In the genomic region with DNA sequence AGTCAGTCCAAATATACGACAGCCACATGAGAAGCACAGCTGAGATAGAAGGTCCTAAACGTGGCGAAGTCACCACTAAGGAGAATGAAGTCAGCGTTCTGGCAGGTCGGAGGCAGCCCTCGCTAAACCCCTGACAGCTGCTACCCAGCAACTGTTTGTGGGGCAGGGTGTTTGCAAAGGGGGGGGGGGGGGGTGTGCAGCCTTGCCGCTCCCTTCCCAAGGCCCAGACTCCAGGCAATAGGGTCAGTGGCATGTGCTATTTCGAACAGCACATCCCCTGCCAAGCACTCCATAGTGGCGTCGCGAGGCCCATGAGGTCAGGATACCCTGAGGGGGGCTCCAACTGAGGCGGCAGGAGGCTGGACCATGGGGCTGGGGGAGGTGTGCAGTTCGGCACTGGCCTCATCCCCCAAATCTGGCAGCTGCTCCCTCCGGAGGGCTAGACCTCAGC, we compare ENCODE assay signal across 7 mouse cellular contexts. TPM values are rescaled to one million over a fixed set of nuclear protein-coding genes. Genes with fewer than 3 reads are reported as not detected.
DNase-seq lines count a peak whose midpoint lies in the region; ATAC-seq and TF ChIP-seq lines count a peak whose summit lies in the region.

No protein-coding gene starts in this region.

- peak overlapping the region; percentile 94; the same call in 1 of the 2 replicates for H3K27ac ChIP-seq in neural tube, embryonic 11.5 days (ENCODE audit: low read depth, low read length)
- H3K27ac ChIP-seq in hindbrain, postnatal 0 days: peak overlapping the region; percentile 98
- H3K27ac ChIP-seq in neural tube, embryonic 12.5 days: peak overlapping the region; percentile 90; the same call in 1 of the 2 replicates

- no peaks in the 10 kb centered on the region for H3K9me3 ChIP-seq in neural tube, embryonic 11.5 days (ENCODE audit: control insufficient read depth, low read length)
- H3K9me3 ChIP-seq in erythroblast, embryonic 14.5 days (ENCODE audit: control insufficient read depth, low read length): no peaks in the 10 kb centered on the region
- H3K9me3 ChIP-seq in hindbrain, postnatal 0 days (ENCODE audit: low read length): peaks cover 2% of the 10 kb centered on the region; the same call in 1 of the 2 replicates
- no peaks in the 10 kb centered on the region for H3K9me3 ChIP-seq in neural tube, embryonic 12.5 days

- no peaks in the 10 kb centered on the region for H3K27me3 ChIP-seq in neural tube, embryonic 11.5 days (ENCODE audit: control insufficient read depth, insufficient read depth, low read length)
- no peaks in the 10 kb centered on the region; the same call in 1 of the 2 replicates for H3K27me3 ChIP-seq in erythroblast, embryonic 14.5 days (ENCODE audit: control insufficient read depth)
- no peaks in the 10 kb centered on the region for H3K27me3 ChIP-seq in hindbrain, postnatal 0 days (ENCODE audit: insufficient read depth, low read length)
- H3K27me3 ChIP-seq in neural tube, embryonic 12.5 days (replicated peaks): no peaks in the 10 kb centered on the region

- H3K4me3 ChIP-seq in neural tube, embryonic 11.5 days (ENCODE audit: low read depth, low read length): peak overlapping the region; percentile 43
- H3K4me3 ChIP-seq in erythroblast, embryonic 14.5 days (replicated peaks): peak overlapping the region; percentile 72
- H3K4me3 ChIP-seq in hindbrain, postnatal 0 days (ENCODE audit: low read length): peak overlapping the region; percentile 66
- peak overlapping the region; percentile 48 for H3K4me3 ChIP-seq in neural tube, embryonic 12.5 days

- WGBS in neural tube, embryonic 11.5 days: 0% methylated on average over 14 of the region's 14 CpGs
- 0% methylated on average over 14 of the region's 14 CpGs for WGBS in hindbrain, postnatal 0 days
- 3% methylated on average over 14 of the region's 14 CpGs for WGBS in neural tube, embryonic 12.5 days

- H3K36me3 ChIP-seq in neural tube, embryonic 11.5 days (ENCODE audit: control insufficient read depth, insufficient read depth, low read length): no peaks in the 10 kb centered on the region; the same call in 1 of the 2 replicates
- H3K36me3 ChIP-seq in erythroblast, embryonic 14.5 days (ENCODE audit: control insufficient read depth): no peaks in the 10 kb centered on the region
- no peaks in the 10 kb centered on the region for H3K36me3 ChIP-seq in hindbrain, postnatal 0 days (ENCODE audit: insufficient read depth, low read length)
- H3K36me3 ChIP-seq in neural tube, embryonic 12.5 days: no peaks in the 10 kb centered on the region

- no peak for TF ChIP-seq CTCF in hindbrain, postnatal 0 days (IDR thresholded peaks at IDR 0.05; ENCODE audit: low read depth)

- ATAC-seq in neural tube, embryonic 11.5 days (ENCODE audit: insufficient read depth, low FRiP score, low TSS enrichment): no peak; the same call in 1 of the 2 replicates
- ATAC-seq in hindbrain, postnatal 0 days: peak; percentile 79
- ATAC-seq in neural tube, embryonic 12.5 days (ENCODE audit: low FRiP score, low read depth): no peak; the same call in 1 of the 2 replicates

- peak overlapping the region; percentile 78 for H3K9ac ChIP-seq in neural tube, embryonic 11.5 days (ENCODE audit: low read length)
- peak overlapping the region; percentile 66 for H3K9ac ChIP-seq in hindbrain, postnatal 0 days (replicated peaks; ENCODE audit: low read length)
- peak overlapping the region; percentile 59 for H3K9ac ChIP-seq in neural tube, embryonic 12.5 days

- H3K4me2 ChIP-seq in neural tube, embryonic 11.5 days (ENCODE audit: low read depth): peak overlapping the region; percentile 87
- H3K4me2 ChIP-seq in hindbrain, postnatal 0 days (ENCODE audit: low read depth, low read length): peak overlapping the region; percentile 91
- H3K4me2 ChIP-seq in neural tube, embryonic 12.5 days (replicated peaks): peak overlapping the region; percentile 94

- peaks cover 8% of the 10 kb centered on the region for H3K4me1 ChIP-seq in neural tube, embryonic 11.5 days (ENCODE audit: control insufficient read depth, insufficient read depth, low read length)
- peaks cover 26% of the 10 kb centered on the region for H3K4me1 ChIP-seq in erythroblast, embryonic 14.5 days (ENCODE audit: control insufficient read depth)
- peaks cover 18% of the 10 kb centered on the region for H3K4me1 ChIP-seq in hindbrain, postnatal 0 days (ENCODE audit: insufficient read depth, low read length)
- H3K4me1 ChIP-seq in neural tube, embryonic 12.5 days: peaks cover 18% of the 10 kb centered on the region

- no peak for DNase-seq in neural tube, embryonic 11.5 days (ENCODE audit: low spot score)
- no peak for DNase-seq in neural tube, embryonic 10.5 days (ENCODE audit: extremely low spot score, low spot score)
- DNase-seq in hindbrain, postnatal 0 days (ENCODE audit: low spot score): peak; percentile 21
- no peak for DNase-seq in right cerebral cortex, adult 18-20 months
- DNase-seq in urinary bladder, postnatal 14 days (ENCODE audit: low spot score): no peak

RNA-seq across cellular contexts. Expression of gene Tmem109, which starts 0.8 kb away (rescaled TPM):
- 49.4 and 49.5 TPM in 2 replicates for polyA plus RNA-seq in neural tube, embryonic 11.5 days (2014; fragmentation: Nextera tagmentation; extraction: Ambion mirVana)
- 1.3 and 1.4 TPM in 2 replicates for polyA plus RNA-seq in erythroblast, embryonic 14.5 days (2012)
- total RNA-seq in hindbrain, postnatal 0 days (2014; rRNA removed): 25.3 and 27.9 TPM in 2 replicates
- 35.1 and 37.4 TPM in 2 replicates for polyA plus RNA-seq in hindbrain, postnatal 0 days (2015; fragmentation: Nextera tagmentation; extraction: Ambion mirVana)
- 38.7 and 39.1 TPM in 2 replicates for polyA plus RNA-seq in neural tube, embryonic 12.5 days (2016; fragmentation: Nextera tagmentation; extraction: Ambion mirVana)

RNA-seq across cellular contexts. Expression of gene Tmem132a, which starts 11.3 kb away (rescaled TPM):
- polyA plus RNA-seq in neural tube, embryonic 11.5 days (2014; fragmentation: Nextera tagmentation; extraction: Ambion mirVana): 82.6 and 85.5 TPM in 2 replicates
- 0.05 TPM in 2 replicates for polyA plus RNA-seq in erythroblast, embryonic 14.5 days (2012)
- 358 and 359 TPM in 2 replicates for total RNA-seq in hindbrain, postnatal 0 days (2014; rRNA removed)
- 131 and 141 TPM in 2 replicates for polyA plus RNA-seq in hindbrain, postnatal 0 days (2015; fragmentation: Nextera tagmentation; extraction: Ambion mirVana)
- polyA plus RNA-seq in neural tube, embryonic 12.5 days (2016; fragmentation: Nextera tagmentation; extraction: Ambion mirVana): 151 and 157 TPM in 2 replicates

RNA-seq across cellular contexts. Expression of gene Prpf19, which starts 14.0 kb away (rescaled TPM):
- polyA plus RNA-seq in neural tube, embryonic 11.5 days (2014; fragmentation: Nextera tagmentation; extraction: Ambion mirVana): 47.3 and 56.8 TPM in 2 replicates
- 3.2 and 4.1 TPM in 2 replicates for polyA plus RNA-seq in erythroblast, embryonic 14.5 days (2012)
- total RNA-seq in hindbrain, postnatal 0 days (2014; rRNA removed): 351 and 368 TPM in 2 replicates
- 37.5 and 40.3 TPM in 2 replicates for polyA plus RNA-seq in hindbrain, postnatal 0 days (2015; fragmentation: Nextera tagmentation; extraction: Ambion mirVana)
- polyA plus RNA-seq in neural tube, embryonic 12.5 days (2016; fragmentation: Nextera tagmentation; extraction: Ambion mirVana): 39.0 and 44.8 TPM in 2 replicates

RNA-seq across cellular contexts. Expression of gene Zp1, which starts 39.4 kb away (rescaled TPM):
- polyA plus RNA-seq in neural tube, embryonic 11.5 days (2014; fragmentation: Nextera tagmentation; extraction: Ambion mirVana): not detected in 2 replicates
- polyA plus RNA-seq in erythroblast, embryonic 14.5 days (2012): not detected in 2 replicates
- total RNA-seq in hindbrain, postnatal 0 days (2014; rRNA removed): 1.2 TPM in 1 of 2 replicates, not detected in the other
- polyA plus RNA-seq in hindbrain, postnatal 0 days (2015; fragmentation: Nextera tagmentation; extraction: Ambion mirVana): 0.50 and 0.60 TPM in 2 replicates
- polyA plus RNA-seq in neural tube, embryonic 12.5 days (2016; fragmentation: Nextera tagmentation; extraction: Ambion mirVana): 0.10 TPM in 1 of 2 replicates, not detected in the other

RNA-seq across cellular contexts. Expression of gene Slc15a3, which starts 41.5 kb away (rescaled TPM):
- polyA plus RNA-seq in neural tube, embryonic 11.5 days (2014; fragmentation: Nextera tagmentation; extraction: Ambion mirVana): 0.09 and 0.53 TPM in 2 replicates
- polyA plus RNA-seq in erythroblast, embryonic 14.5 days (2012): 0.30 and 0.67 TPM in 2 replicates
- 1.5 and 1.9 TPM in 2 replicates for total RNA-seq in hindbrain, postnatal 0 days (2014; rRNA removed)
- polyA plus RNA-seq in hindbrain, postnatal 0 days (2015; fragmentation: Nextera tagmentation; extraction: Ambion mirVana): 0.21 and 0.78 TPM in 2 replicates
- polyA plus RNA-seq in neural tube, embryonic 12.5 days (2016; fragmentation: Nextera tagmentation; extraction: Ambion mirVana): 0.20 and 0.46 TPM in 2 replicates

Comparison
In these comparisons a context has a peak if more than half of its experiments do, and no peak if none do; other contexts are left out.
1. RNA of gene Tmem109, which starts 0.8 kb away (polyA plus RNA-seq): 49.4 to 49.5 TPM in neural tube, embryonic 11.5 days, 38.7 to 39.1 TPM in neural tube, embryonic 12.5 days and 35.1 to 37.4 TPM in hindbrain, postnatal 0 days; 1.3 to 1.4 TPM in erythroblast, embryonic 14.5 days; every median in the first group is over 10 times any median in the second.
2. RNA of gene Tmem132a, which starts 11.3 kb away (polyA plus RNA-seq): 151 to 157 TPM in neural tube, embryonic 12.5 days, 131 to 141 TPM in hindbrain, postnatal 0 days and 82.6 to 85.5 TPM in neural tube, embryonic 11.5 days; 0.05 TPM in erythroblast, embryonic 14.5 days; every median in the first group is over 10 times any median in the second.
3. Peak in every context shown above with its lines, with median percentiles within 50 percentile points of each other: H3K27ac ChIP-seq, H3K4me2 ChIP-seq, H3K4me3 ChIP-seq and H3K9ac ChIP-seq.